Mouse (Mus musculus) left cerebral cortex, postnatal 36 days (tissue): Measurements from ENCODE around the gene Edn2. TPM values are rescaled to one million over a fixed set of nuclear protein-coding genes. Genes with fewer than 3 reads are reported as not detected.

Source experiments
- DNase-seq, 2 experiments: peaks; one replicate each; pipeline ENCODE4 v3.0.0; 2021 to 2022; ENCODE audit warnings: low spot score in 2 of 2, mixed read lengths in 1 of 2
- intact Hi-C: fragments of 180-260 bp; cut with DNase I; formaldehyde crosslinking; loops from one replicate; pipeline ENCODE4 v1.15.1; 2025
- total RNA-seq, 2 experiments: library from RNA; stranded (reverse); gene quantifications; 2 replicates each; pipeline ENCODE4 v1.2.3; 2021

Edn2 gene
- total RNA-seq, 2 experiments from 2014 or later, result not detected

DNA sequence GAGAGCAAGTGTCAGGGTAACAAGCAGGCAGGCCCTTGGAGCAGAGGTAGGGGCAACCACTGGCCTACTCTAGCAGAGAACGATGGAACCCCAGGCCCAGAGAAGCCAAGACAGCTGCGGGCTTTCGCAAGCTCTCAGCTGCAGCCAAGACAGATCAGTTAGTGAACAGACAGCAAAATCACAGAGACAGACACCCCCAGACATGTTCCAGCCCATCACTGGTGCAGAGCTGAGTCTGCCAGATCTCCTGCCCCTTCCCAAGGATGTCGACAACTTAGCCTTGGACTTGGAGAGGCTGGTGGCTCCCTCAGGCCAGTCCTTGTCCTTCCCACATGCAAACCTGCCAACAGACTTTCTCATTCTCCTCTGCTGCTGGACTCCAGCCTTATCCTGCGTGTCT, 33.0 kb downstream of the Edn2 start:
- intact Hi-C loops, result no loop called here

DNA sequence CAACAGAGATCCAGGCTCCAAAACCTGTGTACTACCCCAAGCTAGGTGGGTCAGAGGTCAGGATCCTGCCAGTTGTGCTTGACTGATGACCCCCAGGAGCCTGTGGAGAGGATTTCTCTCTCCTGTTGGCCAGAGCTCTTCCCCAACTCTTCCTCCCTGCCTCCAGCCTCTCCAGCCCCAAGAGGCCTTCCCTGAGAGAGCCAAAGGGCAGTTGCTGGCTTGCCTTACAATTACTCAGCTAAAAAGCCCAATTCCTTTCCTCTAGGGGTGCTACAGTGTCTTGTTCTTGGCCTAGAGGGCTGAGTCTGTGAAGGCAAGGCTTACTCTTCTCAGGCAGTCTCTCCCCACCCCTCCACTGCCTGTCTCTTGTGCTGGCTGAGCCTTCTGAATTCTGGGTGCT, 34.0 kb downstream of the Edn2 start:
- no peak for DNase-seq
- intact Hi-C loops, result no loop called here

More for the DNA sequence above, 33.0 kb downstream of the Edn2 start:
- DNase-seq, result no peak

DNA sequence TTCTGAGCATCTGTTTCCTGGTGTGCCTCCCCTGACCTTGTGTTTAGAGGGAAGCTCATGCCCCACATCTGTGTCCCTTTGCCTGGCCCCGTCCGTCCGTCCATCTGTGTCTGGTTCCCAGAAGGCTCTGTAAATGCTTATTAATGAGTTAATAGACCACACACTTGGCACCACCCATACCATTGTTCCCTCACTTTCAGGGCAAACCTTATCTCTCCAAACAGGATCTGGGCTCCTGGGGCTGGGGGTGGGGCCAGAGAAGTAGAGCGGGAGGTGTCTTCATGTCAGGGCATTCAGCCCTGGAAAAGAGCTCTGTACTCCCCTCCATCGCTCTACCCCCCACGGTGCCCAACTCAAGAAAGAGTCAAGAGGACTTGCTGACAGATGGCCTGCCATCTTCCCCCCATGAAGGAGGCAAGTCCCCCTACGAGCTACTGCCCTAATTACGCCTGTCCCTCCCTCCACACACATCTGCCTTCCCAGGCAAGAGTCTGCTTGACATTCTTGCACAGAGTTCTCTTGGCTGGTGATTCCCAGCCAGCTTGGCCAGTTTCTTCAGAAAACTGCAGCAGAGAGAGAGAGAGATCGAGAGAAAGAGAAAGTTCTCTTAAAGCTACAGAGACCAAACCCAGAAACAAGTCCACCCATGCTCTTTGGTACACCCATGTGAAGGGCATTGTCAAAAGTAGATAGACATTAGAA, 38.3 kb downstream of the Edn2 start:
- no peak for DNase-seq
- intact Hi-C loops, result no loop called here

DNA sequence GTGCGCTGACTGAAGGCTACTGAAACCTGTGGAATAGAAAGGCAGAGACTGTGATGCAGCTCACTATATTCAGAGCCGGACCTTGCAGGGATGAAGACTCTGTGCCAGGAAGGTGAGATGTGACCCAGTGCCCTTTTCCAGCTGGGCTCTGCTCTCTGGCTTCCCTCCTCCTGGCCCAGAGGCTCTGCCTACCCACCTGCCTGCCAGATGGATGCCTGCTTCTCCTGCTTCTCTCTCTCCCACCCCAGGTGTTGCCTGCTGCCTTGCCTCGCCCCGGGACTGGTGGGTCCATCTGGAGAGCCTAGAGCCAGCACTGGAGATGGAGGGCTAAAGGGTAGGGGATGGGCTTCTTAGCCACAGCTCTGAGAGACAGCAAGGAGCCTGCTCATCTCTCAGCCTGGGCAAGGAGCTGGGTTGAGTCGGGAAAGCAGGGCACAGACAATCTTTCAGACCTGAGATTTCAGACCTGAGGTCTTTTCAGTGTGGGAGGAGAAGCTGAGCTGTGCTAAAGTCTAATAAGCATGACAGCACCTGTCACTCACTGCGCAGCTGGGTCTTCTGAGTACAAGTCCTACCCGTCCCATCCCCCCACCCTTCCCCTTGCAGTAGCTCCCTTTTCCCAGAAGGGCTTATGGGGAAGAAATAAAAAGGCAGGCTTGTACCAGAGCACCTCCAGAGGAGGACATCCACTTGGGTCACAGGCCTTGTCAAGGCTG, 39.7 kb downstream of the Edn2 start:
- DNase-seq, result no peak
- intact Hi-C loops, result no loop called here

DNA sequence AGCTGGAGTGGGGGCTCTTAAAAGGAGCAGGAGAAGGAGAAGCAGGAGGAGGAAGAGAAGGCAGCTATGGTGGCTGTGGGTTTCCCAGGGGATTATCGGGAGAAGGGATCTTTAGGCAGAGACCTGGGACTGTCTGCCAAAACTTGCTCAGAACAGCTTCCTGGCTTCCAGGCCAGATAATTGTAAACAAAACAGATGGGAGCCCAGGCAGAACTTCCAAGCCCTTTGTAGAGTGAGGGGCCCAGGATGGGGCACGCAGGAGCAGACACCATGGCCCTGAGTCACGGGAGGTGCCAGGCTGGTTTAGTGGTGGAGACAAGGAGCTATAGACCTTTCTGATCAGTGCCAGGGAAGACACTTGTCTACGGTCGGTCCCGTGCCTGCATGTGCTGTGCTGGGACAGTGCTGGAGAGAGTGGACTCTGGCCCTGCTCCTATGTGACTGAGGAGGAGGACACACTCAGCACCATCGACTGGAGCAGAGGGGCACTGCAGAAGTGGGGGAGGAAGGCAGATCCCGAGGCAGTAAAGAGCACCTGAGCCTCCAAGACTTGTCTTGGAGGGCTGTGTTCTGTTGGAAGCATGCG, 43.4 kb downstream of the Edn2 start:
- DNase-seq, result no peak
- intact Hi-C loops, result no loop called here

DNA sequence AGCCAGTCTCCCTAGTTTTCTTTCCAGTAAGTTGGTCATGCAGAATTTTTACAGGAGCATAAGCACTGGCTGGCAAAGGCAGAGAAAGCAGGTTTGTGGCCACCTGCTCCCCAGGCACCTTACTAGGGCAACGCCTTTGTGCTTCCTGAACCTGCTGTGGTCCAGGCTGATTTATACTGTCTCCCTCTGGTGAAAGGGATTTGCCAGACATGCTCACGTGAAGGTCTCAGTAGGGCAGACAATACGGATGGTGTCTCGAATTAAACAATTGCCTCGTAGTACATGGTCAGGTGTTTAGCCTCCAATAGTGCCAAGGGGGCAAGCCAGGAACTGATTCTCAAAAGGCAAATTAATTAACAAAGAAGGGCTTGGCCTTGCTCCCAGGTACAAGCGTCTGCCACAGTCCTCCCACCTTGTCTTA, 45.5 kb downstream of the Edn2 start:
- intact Hi-C loops, result no loop called here

DNA sequence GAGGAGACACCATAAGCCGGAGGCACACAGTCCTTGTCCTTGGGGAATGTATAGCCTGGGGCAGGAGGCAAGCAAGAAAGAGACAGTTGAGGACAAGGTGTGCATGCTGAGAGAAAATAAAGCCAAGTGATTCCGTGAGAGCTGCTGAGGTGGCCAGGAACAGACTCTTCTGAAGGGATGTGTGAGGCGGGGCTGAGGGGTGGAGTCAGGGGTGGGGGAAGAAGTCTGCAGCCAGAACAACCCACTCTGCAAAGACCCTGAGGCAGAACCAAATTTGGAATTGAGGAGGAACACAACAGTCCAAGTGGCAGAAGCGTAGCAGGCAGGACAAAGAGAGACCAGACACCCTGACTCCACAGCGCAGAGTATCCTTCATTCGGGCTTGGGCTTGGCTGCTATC, 51.1 kb downstream of the Edn2 start:
- intact Hi-C loops, result no loop called here
- no peak for DNase-seq

More for the DNA sequence above, 45.5 kb downstream of the Edn2 start:
- DNase-seq, result no peak

DNA sequence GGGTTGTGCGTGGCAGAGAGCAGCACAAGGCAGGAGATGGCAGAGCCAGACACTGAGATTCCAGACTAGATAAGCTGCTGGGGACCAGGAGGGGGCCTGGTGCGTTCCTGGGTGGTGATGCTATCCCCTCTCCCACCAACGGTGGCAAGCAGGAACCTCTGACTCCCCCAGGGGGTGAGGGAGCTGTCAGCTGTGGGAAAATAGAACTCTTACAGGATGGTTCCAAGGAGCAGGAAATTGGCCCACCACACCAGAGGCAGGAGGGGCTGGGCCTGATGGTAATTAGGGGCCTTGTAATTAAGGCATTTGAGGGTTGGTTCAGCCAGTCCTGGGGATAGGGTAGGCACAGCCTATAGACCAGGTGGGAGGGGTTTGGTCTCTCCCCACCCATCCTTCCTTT, 51.8 kb downstream of the Edn2 start:
- intact Hi-C loops, result no loop called here
- no peak for DNase-seq

DNA sequence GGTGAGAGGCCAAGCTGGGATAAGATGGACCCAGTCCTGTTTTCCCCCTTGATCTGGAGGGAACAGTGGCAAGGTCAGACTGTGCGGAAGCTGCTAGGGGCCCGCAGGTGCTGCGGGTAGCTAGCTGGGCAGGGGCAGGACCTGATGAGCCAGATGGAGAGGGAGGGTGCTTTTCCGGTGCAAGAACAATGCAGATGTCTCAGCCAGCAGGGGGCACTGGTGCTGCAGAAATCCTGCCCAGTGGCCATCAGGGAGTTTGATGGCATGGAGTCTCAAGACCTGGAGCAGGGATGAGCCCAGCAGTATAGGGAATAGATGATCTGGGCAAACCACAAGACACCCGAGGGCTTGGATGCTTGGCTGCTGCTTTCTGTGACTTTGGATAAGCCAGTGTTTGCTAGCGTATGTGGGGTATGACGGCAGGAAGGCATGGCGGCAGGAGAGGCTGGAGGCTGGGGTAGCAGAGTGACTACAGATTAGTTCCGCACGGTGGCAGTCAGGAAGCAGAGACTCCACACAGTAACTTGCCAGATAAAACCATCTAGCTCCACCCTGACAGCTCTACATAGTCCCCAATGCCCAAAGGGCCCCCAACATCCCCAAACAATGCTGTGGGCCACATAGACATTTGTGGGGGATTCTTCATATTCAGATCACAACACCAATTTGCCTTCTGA, 55.0 kb downstream of the Edn2 start:
- peak; percentile 50 to 51 for DNase-seq
- intact Hi-C loops, result no loop called here

DNA sequence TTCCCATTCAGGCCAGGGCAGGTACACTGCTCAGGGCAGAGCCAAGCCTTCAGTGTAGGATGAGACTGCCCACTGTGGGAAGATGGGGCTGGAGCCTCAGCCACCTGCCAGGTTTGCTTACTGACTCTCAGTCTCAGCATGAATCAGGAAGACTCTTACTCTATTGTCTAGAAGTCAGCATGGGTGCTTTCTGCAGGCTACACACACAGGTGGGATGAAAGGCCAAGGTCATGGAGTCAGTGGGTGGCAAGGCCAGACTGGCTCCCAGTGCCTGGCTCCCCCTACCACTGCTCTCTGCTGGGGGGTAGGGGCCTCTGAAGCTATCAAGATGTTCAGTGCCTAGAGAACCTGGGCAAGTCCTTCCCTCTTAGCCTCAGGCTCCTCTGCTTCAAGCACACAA, 55.9 kb downstream of the Edn2 start:
- intact Hi-C loops, result no loop called here
- DNase-seq, result no peak

Other genes with a start within 250 kb of the Edn2 start
- not detected for gene AL607142.1, start 96.2 kb upstream of the Edn2 start, total RNA-seq
- gene Foxo6, start 126.1 kb downstream of the Edn2 start, total RNA-seq, result 10 to 100 TPM; 12.4 to 15.8 TPM
- gene Scmh1, start 244.1 kb downstream of the Edn2 start, total RNA-seq, result 10 to 100 TPM; 83.6 to 96.1 TPM